Mouse (Mus musculus): ENCODE results near the gene Rsl1d1.

DNA sequence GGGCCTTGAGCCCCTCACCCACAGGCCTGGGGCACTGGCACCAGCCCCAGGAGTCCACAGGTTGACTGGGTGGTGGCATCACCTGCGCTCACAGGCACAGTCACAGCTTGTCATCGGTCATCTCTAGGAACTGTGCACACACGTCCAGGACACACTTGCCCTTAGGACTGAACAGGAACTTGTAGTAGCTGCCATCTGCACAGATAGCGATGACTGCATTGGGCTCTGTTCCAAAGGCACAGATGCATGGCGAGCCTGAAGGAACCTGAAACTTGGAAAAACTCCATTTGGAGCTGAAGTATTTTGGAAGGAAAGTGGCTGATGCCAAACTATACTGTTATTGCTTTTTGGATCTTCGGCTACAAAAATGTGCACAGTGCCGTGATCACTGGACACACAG lies 13.0 kb downstream of the Rsl1d1 start:
- TF ChIP-seq CTCF (IDR thresholded peaks at IDR 0.05; ENCODE audit: extremely low read depth, insufficient read depth, insufficient read length, insufficient replicate concordance) (no peak), POLR2A (IDR thresholded peaks at IDR 0.05; ENCODE audit: low read depth, low read length) (no peak)
